Mouse (Mus musculus) urinary bladder, postnatal 36 days (tissue): ENCODE measurements around the gene Higd1b.

Experiments used
- DNase-seq, 2 experiments: peaks; one replicate each; pipeline ENCODE4 v3.0.0; 2022; ENCODE audit warnings: low spot score in 2 of 2, mixed read lengths in 1 of 2

Gene Higd1b

DNA sequence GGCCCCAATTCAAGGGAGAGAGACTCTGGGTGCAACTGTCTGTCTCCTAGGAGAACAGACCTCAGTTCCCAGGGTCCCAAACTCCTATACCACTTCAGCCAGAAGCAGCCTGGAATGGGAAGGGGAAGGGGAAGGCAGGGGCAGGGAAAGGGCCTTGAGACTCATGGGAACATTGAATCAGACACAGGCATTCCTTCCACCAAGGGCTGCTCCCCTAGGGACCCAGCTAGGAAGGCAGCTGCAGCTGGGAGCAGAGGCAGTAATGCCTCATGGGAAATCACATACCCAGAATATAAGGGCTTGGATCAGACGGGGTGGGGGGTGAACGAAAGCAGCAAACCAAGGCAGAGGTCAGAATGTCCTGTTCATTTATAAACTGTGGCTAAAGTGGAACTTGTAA is 2.5 kb downstream of the Higd1b start:
- no peak for DNase-seq

DNA sequence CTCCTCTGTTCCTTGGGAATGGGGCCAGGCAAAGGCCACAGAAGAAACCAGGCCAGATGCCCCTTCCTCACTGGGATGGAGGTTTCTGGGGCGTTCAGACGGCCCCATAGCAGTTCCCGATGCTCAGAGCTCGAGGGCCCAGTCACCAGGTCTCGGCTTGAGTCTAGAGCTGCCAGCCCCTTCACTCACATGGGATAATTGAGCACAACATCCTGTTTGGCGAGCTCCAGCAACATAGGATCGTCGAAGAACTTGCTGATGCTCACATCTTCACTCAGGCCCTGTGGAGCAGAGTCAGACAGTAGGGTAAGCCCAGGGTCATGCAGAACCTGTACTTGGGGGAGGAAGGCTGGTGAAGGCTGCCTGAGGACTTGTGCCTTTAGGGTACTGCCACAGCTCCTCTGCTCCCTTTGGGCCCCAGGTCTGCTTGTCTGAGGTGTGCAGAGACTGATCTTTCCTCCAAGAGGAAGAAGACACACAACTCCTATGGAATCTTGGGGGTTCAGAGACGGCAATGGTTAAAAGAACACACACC is 3.0 kb downstream of the Higd1b start:
- DNase-seq = no peak

DNA sequence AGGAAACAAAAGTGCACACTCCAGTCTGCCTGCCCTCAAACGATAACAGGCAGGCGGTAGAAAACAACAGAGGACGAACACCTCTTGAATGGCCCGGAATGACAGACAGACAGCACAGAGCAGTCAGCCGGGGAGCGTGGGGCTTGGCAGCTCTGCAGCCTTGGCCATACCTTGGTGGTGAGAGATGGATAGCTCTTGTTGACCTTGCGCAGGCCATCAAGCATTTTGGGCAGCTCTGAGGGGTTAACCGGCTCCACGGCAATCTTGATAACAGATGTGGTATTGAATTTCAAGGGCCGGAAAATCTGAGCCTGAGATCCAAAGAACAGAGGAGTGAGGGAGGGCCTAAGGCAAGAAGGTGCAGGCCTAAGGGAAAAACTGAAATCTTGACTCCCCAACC is 10.3 kb downstream of the Higd1b start:
- DNase-seq = no peak

DNA sequence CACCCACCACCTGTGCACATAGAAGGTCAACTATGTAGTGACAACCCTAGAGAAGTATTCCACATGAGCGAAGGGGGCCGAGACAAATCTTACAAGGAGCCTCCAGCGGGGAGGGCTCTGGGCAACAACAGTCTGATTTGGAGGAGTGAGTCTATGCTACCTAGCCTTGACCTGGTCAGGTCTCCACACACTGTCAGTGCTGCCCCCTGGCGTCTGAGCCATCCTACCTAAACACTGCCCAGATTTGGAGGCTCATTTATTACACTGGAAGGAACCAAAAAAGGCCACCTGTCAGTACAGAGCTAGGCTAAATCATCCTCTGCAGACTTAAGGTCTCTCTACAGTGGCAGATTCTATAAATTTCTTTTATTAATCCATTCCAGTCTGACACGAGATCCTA is 16.2 kb downstream of the Higd1b start:
- DNase-seq = peak; percentile 28 to 55

DNA sequence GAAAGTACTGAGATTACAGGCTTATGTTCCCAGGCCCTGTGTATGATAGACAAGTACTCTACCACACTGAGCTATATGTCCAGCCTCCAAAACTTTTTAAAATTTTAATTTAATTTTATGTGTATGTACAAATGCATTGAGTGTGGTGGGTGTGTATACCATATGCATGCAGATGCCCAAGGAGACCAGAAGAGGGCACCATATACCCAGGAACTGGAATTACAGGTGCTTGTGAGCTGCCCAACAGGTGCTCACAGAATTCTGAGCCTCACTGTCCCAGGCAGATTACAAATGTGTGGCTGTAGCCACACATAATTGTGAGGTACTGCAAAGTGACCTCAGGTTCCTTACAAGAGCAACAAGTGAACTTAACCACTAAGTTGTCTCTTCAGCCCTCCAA is 18.1 kb downstream of the Higd1b start:
- no peak for DNase-seq

DNA sequence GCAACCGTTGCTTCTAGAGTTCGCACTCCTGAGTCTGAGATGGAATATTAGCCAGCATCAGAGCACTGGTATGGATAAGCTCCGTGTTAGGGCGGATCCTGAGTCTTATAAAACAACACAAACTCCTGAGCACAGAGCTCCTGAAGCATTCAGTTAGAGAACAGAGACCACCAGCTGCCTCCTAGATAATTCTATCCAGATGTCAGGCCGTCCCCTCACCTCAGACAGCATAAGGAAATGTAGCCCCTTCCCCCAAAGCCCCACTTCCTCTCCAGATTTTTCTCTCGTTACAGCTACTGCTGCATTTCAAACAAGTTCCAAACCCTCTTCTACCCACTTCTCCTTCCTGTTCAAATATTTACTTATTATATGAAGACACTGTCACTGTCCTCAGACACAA is 20.3 kb downstream of the Higd1b start:
- DNase-seq = no peak

DNA sequence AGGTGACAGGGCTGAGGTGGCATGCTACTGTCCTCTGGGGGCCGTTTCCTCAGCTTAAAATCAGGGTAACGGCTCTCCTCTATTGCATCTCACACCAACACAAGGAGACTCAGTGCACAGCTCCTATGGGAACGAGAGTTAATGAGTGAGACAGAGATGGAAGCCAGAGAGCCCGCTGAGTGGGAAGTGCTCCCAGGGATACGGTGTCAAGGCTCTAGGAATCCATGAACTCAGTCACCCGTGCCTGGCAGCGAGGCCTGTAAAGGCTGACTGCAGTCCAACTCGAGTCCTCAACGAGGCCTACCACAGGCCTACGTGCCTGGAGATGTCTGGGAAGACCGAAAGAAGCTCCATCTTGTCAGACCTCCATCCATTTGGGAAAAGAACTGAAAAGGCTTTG is 23.3 kb downstream of the Higd1b start:
- DNase-seq = no peak

DNA sequence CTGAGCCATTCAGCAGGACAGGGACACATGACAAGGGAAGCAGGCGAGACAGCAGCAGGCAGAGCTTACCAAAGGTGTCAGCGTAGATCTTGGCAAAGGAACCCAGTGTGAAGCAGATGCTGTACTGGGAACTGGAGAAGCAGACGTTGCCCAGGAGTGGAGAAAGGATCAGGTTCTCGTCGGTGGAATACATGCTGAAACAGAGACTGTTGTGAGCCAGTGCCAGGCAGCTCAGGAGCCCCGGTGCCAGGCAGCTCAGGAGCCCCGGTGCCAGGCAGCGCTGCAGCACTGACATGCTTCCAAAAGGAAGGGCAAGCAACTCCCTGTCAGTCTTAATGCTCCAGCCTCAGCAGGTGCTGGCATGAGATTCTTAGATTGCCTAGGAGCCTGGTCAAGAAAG is 24.3 kb downstream of the Higd1b start:
- DNase-seq = no peak

DNA sequence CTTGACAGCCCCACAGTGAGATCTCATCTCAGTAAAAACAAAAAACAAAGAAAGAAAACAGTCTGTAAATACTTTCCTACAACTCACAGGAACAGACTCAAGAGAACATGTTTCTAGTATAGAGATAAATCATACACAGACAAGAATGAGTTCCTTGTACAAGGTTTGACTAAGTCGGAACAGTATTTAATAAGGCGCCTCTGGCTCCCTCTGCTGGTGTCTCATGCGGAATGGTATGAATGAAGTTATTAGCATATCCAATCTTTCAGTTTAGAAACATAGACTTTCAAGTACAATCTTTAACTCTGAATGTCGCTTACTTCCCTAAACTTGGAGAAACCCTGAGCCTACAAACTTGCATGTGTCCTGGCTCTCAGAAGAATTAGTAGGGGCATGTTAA is 28.6 kb downstream of the Higd1b start:
- DNase-seq = peak; percentile 28 to 60

DNA sequence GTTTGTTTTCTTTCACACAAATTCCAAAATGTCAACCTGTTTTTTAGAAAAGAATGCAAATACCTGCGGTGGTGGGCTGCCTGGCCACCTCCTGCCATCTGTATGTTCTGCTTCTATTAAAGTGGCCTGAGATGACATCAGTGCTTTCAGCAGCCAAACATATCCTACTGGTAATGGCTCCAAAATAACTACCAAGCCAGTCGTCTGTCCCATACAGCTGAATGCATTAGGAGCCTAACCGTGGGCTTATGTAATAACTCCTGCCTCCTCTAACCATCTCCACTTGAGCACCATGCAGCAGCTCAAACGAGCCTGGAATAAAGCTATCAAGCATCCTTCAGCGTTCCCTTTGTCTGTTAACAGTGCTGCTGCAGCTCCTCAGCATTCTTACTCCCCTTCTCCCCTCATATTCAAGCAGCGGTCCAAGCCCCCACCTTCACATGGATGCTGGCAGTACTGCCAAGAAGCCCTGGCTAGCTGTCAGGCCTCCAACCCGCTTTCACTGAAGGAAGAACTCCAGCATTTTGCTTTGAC is 39.2 kb downstream of the Higd1b start:
- DNase-seq = no peak

DNA sequence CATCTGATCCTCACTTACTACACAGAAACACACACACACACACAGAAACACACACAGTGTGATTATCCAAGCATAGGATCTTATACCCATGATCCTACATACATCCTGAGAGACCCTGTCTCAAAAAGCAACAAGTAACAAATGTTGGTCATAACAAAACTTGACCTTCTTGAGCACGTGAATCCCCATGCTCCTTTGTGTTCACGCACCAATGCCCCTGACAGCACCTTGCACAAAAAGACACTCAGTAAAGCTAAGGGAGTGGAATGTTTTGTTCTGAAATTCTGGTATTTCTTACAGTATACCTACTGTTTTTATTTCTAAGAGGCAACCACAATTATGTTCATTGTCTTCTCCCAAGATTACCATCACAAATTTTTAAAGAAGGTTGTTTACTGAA is 43.9 kb downstream of the Higd1b start:
- DNase-seq = no peak

DNA sequence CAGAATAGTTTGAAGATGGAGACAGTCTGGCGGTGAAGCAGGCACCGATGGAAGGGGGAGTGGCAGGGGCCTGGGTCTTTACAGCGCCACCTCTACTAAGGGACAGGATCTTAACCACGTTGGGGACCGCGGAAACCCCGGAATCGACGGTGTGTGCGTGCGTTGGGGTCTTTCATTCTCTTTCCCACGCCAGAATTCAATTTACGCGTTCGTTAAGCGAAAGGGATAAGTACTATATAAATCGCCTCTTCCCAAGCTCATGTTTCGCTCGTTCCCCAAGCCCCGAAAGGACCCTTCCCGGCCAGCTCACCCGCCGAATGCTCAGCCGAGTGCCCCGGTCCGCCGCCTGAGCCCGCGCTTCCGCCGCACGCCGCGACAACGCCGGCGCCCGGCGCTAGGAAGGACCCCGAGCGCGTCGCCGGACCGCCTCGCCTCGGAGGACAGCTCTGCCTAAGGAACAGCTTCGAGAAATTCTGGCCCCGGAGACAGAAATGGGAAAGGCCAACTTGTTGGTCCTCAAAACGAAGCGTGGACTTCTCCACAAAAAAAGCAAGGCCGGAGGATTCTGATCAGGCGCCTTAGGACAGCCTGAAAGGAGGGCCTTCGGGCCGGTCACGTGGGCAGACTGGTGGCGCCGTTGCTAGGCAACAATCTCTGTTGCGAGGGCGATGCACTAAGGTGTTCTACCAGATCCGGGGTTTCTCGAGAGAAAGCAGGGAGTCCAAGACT is 45.1 kb downstream of the Higd1b start, which contains the start of the genes Eftud2 and Ccdc103:
Gene Eftud2 (minus strand): TSS at position 401 of the 729 bp plus-strand sequence.
Gene Ccdc103 (plus strand): TSS at position 620 of the 729 bp plus-strand sequence.
- peak; percentile 90 to 93 for DNase-seq

DNA sequence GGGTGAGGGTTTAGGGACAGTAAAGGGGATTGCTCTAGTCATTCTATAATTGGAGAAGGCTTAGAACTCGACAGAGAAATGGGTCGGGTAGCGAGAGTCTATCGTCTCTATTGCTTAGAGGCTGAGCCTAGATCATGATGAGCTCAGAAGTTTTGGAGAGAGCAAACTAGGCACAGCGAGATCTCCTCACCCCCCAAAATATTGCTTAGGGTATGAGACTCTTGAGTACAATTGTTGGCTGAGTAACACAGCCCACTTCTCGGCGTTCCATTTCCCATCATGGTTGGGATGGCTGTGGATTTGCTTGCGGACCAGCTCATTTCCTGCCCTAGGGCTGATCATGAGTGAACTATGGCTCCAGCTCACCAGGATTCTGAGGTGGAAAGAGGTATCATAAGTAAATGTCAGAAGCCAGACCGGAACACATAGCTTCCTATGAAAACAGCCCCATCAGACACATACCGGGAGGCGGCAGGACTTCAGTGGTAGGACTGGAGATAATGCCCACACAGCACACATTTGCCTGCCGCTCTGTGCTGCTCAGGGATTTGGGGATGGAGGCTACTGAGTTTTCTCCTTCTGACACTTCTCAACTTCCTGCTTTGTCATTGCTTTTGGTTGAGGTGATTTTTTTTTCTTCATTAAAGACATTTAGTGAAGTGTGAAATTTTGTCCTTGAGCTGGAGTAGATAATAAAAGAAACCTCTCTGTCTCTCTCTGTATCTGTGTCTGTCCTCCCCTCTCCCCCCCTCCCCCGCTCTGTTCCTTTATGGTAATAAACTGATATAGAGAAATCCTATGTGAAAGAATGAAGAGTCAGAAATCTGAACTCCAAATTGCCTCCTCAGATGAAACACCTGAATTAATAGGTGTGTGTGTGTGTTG is 45.9 kb downstream of the Higd1b start:
- no peak for DNase-seq

DNA sequence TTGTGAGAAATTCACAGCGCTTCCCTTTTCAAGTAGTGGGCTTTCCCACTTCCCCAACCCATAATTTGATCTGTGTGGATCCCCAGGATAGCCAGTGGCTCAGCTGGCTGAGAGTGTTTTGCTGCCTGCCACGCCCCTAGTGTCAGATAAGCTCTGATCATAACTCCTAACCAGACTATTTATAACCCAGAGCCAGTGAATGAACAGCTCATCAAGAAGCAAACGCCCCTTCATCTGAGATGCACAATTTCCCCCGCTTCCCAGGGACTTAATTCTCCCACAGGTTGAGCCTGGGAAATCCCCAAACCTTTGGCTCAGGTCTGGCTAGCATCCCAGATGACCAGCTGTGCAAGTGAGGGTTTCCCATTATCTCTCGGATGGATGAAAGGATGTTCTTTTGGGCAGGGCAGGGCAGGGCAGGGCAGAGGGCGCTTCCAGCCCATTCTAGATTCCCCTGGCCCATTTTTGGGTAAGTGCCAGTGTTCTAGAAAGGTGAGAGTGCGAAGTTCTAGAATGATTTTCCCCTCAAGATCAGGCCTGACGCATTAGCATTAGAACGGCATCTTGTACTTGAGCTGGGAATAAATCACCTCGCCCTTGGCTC is 49.1 kb downstream of the Higd1b start, which contains the start of gene Fam187a:
Gene Fam187a (plus strand): TSS at position 554 of the 604 bp plus-strand sequence.
- DNase-seq = no peak

DNA sequence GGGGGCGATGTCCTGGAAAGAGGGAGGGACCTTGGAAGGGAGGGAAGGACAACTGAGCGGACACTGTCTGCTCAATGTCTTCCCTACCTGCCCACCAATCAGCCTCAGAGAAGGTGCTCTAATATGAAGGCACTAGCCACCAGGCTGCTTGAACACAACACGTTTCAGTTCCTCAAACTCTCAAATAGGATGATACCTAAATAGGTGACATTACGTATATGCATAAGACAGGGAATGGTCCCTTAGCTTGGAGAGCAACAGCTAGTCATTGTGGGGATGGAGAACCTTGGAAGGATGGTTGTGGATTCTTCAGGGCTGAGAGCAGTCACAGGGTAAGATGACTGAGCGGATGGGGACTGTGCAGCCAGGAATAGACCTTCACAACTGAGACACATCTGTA is 51.8 kb downstream of the Higd1b start:
- DNase-seq = no peak
